Mouse (Mus musculus) liver, embryonic 11.5 days (tissue): Measurements from ENCODE around the gene Slc27a1. TPM values are rescaled to one million over a fixed set of nuclear protein-coding genes. Genes with fewer than 3 reads are reported as not detected.

Experiments
- ATAC-seq: fragments of 200-750 bp; cut with Nextera tagmentation; replicated peaks from 2 replicates; pipeline ENCODE4 v1.8.0; 2017; ENCODE audit warnings: moderate number of reproducible peaks, mild to moderate bottlenecking, moderate TSS enrichment, moderate library complexity; ENCODE audit not compliant: low FRiP score
- DNase-seq: peaks from one replicate; pipeline ENCODE4 v3.0.0-alpha.2; 2017; ENCODE audit warnings: low spot score
- H3K27ac ChIP-seq: fragments of 300-500 bp; sonication (generic); 2 replicates; pipeline ENCODE4 v1.5.1; 2014; ENCODE audit warnings: mild to moderate bottlenecking, low read depth, low read length, control low read depth
- H3K27me3 ChIP-seq: fragments of 300-500 bp; sonication (generic); replicated peaks from 2 replicates; pipeline ENCODE4 v1.6.1; 2014; ENCODE audit warnings: low read length, mixed read lengths; ENCODE audit not compliant: control insufficient read depth, insufficient read depth
- H3K36me3 ChIP-seq: fragments of 300-500 bp; sonication (generic); 2 replicates; pipeline ENCODE4 v1.6.1; 2014; ENCODE audit warnings: mild to moderate bottlenecking, low read length, moderate library complexity, mixed read lengths; ENCODE audit not compliant: control insufficient read depth, insufficient read depth
- H3K4me1 ChIP-seq: fragments of 300-500 bp; sonication (generic); replicated peaks from 2 replicates; pipeline ENCODE4 v1.6.1; 2014; ENCODE audit warnings: low read length, mixed read lengths; ENCODE audit not compliant: control insufficient read depth, insufficient read depth
- H3K4me2 ChIP-seq: fragments of 300-500 bp; sonication (generic); 2 replicates; pipeline ENCODE4 v1.6.1; 2014; ENCODE audit warnings: mild to moderate bottlenecking, control low read depth, moderate library complexity
- H3K4me3 ChIP-seq: fragments of 300-500 bp; sonication (generic); 2 replicates; pipeline ENCODE4 v1.5.1; 2014; ENCODE audit warnings: low read depth, low read length, control low read depth
- H3K9ac ChIP-seq: fragments of 300-500 bp; sonication (generic); 2 replicates; pipeline ENCODE4 v1.6.1; 2014; ENCODE audit warnings: low read depth, low read length, control low read depth
- H3K9me3 ChIP-seq: fragments of 300-500 bp; sonication (generic); 2 replicates; pipeline ENCODE4 v1.6.1; 2016; ENCODE audit warnings: low read length, inconsistent platforms, mixed read lengths; ENCODE audit not compliant: control insufficient read depth
- WGBS: fragments of 180-500 bp; shearing (Covaris S2); extraction: QIAGEN DNeasy Blood & Tissue Kit; methylation state at CpG from one replicate; pipeline ENCODE4 v1.1.7; 2014; 5-methylcytosine and 5-hydroxymethylcytosine counted together
- polyA plus RNA-seq: library from polyadenylated mRNA; unstranded; fragments of >200 nt; fragmentation: Nextera tagmentation; extraction: Ambion mirVana; gene quantifications from 2 replicates; pipeline ENCODE4 v1.2.1, GENCODE M21; 2014

Gene Slc27a1
- polyA plus RNA-seq, 1 experiment from 2014 or later: 7.0 TPM

DNA sequence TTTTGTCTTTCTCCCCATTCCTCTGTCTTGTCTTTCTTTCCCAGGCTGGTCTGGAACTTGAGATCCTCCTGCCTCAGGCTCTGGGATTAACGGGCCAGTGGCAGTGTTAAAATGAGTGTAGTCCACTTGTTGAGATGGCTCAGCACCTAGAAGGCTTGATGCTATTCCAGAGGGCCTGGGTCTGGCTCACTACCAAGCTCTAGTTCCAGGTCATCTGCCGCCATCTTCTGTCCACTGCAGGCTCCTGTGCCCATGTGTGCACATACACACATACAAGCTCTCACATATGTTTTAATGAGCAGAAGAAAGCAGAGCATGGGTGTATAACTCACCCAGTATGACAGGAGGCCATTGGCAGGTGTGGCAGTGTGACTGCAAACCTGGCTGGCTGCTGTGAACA lies 3.4 kb downstream of the Slc27a1 start:
- Histone ChIP-seq H3K4me3 (no peak overlapping the region), H3K9me3 (no peaks in the 10 kb centered on the region), H3K27me3 (peaks cover 7% of the 10 kb centered on the region), H3K9ac (no peak overlapping the region), H3K27ac (no peak overlapping the region), H3K4me2 (no peak overlapping the region), H3K4me1 (peaks cover 8% of the 10 kb centered on the region), H3K36me3 (no peaks in the 10 kb centered on the region)
- WGBS: 86% methylated on average over 2 of the region's 2 CpGs
- DNase-seq (no peak), ATAC-seq (no peak)

DNA sequence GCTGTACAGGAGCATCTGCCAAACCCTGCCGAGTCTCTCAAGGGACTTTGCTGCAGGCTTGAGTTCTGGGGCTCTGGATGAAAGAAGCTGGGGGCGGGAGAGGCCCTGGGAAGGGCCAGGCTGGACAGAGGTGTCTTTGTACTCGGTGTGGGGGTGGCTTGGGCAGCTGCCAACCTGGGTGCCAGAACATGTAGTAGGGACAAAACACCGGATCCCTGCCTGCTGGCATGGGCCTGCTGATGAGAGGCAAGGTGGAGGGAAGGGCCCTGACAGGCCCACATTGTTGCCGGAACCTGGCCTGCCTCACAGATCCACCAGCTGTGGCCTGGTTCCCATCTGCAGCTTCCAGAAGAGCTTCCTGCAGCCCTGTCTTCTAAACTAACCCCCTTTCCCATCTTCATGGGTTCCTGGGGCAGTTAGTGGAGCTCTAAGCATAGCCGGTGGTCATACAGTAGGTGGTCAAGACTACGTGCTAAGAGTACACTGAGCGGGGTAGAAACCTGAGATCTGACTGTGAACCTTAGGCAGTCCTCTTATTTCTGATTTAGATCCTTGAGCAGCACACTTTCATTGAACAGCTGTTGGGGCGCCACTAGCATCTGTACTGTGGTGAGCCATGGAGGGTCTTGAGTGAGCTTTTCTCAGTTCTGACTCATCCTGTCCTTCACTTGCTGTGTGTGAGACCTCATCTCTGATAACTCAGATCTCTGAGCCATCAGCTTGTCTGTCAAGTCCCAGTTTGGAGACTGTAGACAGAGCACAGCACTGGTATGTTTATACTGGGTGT lies 4.4 kb downstream of the Slc27a1 start:
- Histone ChIP-seq H3K4me1 (peaks cover 8% of the 10 kb centered on the region), H3K4me3 (no peak overlapping the region), H3K27ac (no peak overlapping the region), H3K4me2 (no peak overlapping the region), H3K36me3 (no peaks in the 10 kb centered on the region), H3K9me3 (no peaks in the 10 kb centered on the region), H3K9ac (no peak overlapping the region), H3K27me3 (peaks cover 7% of the 10 kb centered on the region)
- WGBS: 81% methylated on average over 9 of the region's 9 CpGs
- ATAC-seq (no peak), DNase-seq (no peak)

DNA sequence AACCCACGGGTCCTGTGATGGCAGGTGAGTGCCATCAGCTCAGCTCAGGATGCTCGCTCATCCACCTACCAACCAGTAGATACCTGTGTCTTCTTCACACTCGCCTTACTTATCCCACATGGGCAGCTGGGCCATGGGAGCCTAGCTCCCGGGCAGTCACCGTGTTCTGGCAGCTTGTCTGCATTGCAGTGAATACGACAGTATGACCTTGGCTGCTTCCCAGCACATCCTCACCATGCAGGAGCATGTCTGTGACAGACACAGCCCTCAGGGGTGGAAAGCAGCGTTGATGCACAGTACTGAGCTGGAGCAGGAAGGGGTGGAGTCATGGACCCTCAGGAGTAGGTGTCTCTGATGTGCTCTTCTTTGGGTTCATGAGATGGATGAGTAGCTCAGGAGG lies 5.7 kb downstream of the Slc27a1 start:
- ATAC-seq (no peak), DNase-seq (no peak)
- Histone ChIP-seq H3K4me2 (no peak overlapping the region), H3K36me3 (no peaks in the 10 kb centered on the region), H3K4me3 (no peak overlapping the region), H3K4me1 (peaks cover 8% of the 10 kb centered on the region), H3K27ac (no peak overlapping the region), H3K9ac (no peak overlapping the region), H3K27me3 (no peaks in the 10 kb centered on the region), H3K9me3 (no peaks in the 10 kb centered on the region)
- WGBS: 64% methylated on average over 7 of the region's 7 CpGs

DNA sequence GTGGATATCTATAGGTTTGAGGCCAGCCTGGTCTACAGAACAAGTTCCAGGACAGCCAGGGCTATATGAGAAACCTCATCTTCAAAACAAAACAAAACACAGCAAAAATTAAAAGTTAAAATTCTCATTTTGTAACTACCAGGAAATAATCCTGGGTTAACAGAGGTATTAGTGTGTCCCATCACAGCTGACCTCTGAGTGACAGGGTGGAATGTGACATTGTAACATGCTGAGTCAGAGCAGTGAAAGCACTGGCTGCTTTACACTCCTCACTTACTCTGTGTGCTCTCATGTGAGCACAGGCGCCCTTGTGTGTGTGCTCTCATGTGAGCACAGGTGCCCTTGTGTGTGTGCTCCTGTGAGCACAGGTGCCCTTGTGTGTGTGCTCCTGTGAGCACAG lies 6.3 kb downstream of the Slc27a1 start:
- no peak overlapping the region for H3K9ac ChIP-seq
- no peak overlapping the region for H3K27ac ChIP-seq
- no peaks in the 10 kb centered on the region for H3K36me3 ChIP-seq
- no peak overlapping the region for H3K4me2 ChIP-seq
- DNase-seq: no peak
- WGBS: 72% methylated on average over 1 of the region's 1 CpGs
- no peak overlapping the region for H3K4me3 ChIP-seq
- peaks cover 8% of the 10 kb centered on the region for H3K4me1 ChIP-seq
- no peaks in the 10 kb centered on the region for H3K9me3 ChIP-seq
- H3K27me3 ChIP-seq: no peaks in the 10 kb centered on the region
- ATAC-seq: no peak

DNA sequence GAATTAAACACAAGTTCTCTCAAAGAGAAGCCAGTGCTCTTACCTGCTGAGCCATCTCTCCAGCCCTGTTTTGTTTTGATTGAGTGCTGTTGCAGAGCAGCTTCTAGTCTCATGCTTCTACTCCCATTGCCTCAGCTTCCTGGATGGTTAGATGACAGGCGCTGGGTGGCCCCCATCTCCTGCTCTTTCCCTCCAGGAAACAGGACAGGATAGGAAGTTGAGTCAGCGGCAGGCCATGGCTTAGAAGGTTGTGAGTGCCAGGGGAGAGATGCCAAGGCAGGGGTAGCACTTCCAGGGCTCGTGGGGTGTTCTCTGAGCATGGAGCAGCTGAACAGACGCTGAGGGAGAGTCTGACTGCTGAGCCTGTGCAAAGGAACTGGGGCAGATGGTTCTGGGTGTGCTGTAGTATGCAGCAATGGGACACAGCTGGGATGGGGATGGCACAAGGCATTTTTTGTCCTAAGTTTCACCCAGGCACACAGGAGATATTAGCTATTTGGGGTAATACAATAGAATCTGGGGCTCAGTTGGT lies 9.2 kb downstream of the Slc27a1 start:
- H3K36me3 ChIP-seq: no peaks in the 10 kb centered on the region
- no peaks in the 10 kb centered on the region for H3K9me3 ChIP-seq
- no peaks in the 10 kb centered on the region for H3K4me1 ChIP-seq
- no peak overlapping the region for H3K27ac ChIP-seq
- DNase-seq: no peak
- 57% methylated on average over 4 of the region's 4 CpGs for WGBS
- H3K4me2 ChIP-seq: no peak overlapping the region
- no peak for ATAC-seq
- H3K4me3 ChIP-seq: no peak overlapping the region
- H3K9ac ChIP-seq: no peak overlapping the region
- no peaks in the 10 kb centered on the region for H3K27me3 ChIP-seq

DNA sequence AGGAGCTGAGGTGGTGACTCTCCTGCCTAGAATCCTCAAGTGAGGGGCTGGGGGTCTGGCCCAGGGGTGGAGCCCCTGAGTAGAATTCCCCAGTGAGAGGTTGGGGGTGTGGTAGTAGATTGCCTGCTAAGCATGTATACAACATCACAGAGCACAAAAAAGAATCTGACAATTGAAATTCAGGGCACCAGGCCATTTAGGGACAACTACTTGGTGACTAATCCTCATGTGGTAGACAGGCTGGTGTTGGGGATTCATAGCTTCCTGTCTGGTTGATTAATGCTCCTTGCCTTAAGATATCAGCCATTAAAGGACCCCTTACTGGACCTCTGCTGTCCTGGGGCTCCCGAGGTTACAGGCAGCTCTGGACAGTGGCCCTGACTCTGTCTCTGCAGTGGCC lies 10.3 kb downstream of the Slc27a1 start:
- Histone ChIP-seq H3K27me3 (no peaks in the 10 kb centered on the region), H3K36me3 (no peaks in the 10 kb centered on the region), H3K9ac (no peak overlapping the region), H3K4me2 (no peak overlapping the region), H3K4me1 (no peaks in the 10 kb centered on the region), H3K4me3 (no peak overlapping the region), H3K9me3 (no peaks in the 10 kb centered on the region), H3K27ac (no peak overlapping the region)
- 54% methylated on average over 1 of the region's 1 CpGs for WGBS
- ATAC-seq: no peak
- DNase-seq: no peak

DNA sequence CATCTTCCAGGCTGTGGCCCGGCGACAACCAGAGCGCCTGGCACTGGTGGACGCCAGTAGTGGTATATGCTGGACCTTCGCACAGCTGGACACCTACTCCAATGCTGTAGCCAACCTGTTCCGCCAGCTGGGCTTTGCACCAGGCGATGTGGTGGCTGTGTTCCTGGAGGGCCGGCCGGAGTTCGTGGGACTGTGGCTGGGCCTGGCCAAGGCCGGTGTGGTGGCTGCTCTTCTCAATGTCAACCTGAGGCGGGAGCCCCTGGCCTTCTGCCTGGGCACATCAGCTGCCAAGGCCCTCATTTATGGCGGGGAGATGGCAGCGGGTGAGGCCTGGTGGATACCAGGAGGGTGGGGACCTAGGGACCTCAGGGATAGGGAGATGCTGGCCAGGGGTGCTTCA lies 10.8 kb downstream of the Slc27a1 start:
- H3K9ac ChIP-seq: no peak overlapping the region
- H3K4me3 ChIP-seq: no peak overlapping the region
- no peaks in the 10 kb centered on the region for H3K36me3 ChIP-seq
- no peak overlapping the region for H3K4me2 ChIP-seq
- DNase-seq: no peak
- WGBS: 88% methylated on average over 14 of the region's 14 CpGs
- no peaks in the 10 kb centered on the region for H3K27me3 ChIP-seq
- ATAC-seq: no peak
- H3K27ac ChIP-seq: no peak overlapping the region
- H3K9me3 ChIP-seq: no peaks in the 10 kb centered on the region
- no peaks in the 10 kb centered on the region for H3K4me1 ChIP-seq

DNA sequence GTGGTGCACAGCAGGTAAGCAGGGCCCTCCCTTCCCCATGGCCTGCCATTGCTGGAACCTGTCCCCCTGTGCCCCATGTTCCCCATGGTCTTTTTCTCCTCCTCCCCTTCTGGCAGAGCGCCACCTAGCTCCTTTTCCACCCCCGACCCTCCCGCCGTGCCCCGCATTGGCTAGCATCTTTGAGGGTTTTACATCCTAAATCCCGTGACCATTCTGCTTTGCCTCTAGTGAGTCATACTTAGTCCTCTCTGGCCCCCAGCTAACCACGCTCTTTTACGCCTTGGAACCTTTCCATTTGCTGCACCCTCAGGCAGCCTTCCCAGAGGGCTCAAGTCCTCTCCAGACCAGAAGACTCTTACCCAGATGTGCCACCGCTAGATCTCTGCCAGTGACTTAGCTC lies 11.5 kb downstream of the Slc27a1 start:
- ATAC-seq (no peak), DNase-seq (no peak)
- Histone ChIP-seq H3K36me3 (no peaks in the 10 kb centered on the region), H3K4me2 (no peak overlapping the region), H3K4me1 (no peaks in the 10 kb centered on the region), H3K27me3 (no peaks in the 10 kb centered on the region), H3K9ac (no peak overlapping the region), H3K9me3 (no peaks in the 10 kb centered on the region), H3K4me3 (no peak overlapping the region), H3K27ac (no peak overlapping the region)
- 53% methylated on average over 9 of the region's 9 CpGs for WGBS

DNA sequence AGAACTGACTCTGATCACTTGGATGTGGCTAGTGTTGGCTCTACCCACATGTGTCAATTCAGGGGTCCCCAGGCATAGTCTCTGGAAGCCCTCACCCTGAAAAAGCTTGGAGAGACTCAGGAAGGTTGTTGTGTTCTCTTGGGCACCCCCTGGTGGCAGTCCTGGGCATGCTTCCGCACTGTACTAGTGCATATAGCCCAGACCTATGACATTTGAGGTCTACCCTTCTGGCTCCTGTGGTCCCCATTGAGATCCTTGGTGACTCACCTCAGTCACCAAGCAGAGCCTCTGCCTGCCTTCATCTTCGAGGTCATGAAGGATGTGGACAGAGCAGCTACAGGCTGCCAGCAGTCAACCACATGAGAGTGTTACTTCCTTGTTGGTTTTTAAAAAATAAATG lies 18.2 kb downstream of the Slc27a1 start:
- no peak for ATAC-seq
- H3K4me2 ChIP-seq: no peak overlapping the region
- no peaks in the 10 kb centered on the region for H3K36me3 ChIP-seq
- H3K9me3 ChIP-seq: no peaks in the 10 kb centered on the region
- 43% methylated on average over 2 of the region's 2 CpGs for WGBS
- peaks cover 4% of the 10 kb centered on the region; the same call in 1 of the 2 replicates for H3K4me1 ChIP-seq
- no peaks in the 10 kb centered on the region for H3K27me3 ChIP-seq
- no peak overlapping the region for H3K9ac ChIP-seq
- DNase-seq: no peak
- H3K27ac ChIP-seq: no peak overlapping the region
- no peak overlapping the region for H3K4me3 ChIP-seq
